Mouse (Mus musculus) erythroblast, embryonic 14.5 days (primary cell): ENCODE measurements around the gene Tspan14. TPM values are rescaled to one million over a fixed set of nuclear protein-coding genes. Genes with fewer than 3 reads are reported as not detected.

Source experiments
- H3K27me3 ChIP-seq: 2 replicates; pipeline ENCODE4 v1.6.1; 2012; ENCODE audit warnings: inconsistent platforms; ENCODE audit not compliant: control insufficient read depth
- H3K36me3 ChIP-seq: 2 replicates; pipeline ENCODE4 v1.6.1; 2012; ENCODE audit warnings: mild to moderate bottlenecking, inconsistent platforms; ENCODE audit not compliant: control insufficient read depth
- H3K4me1 ChIP-seq: 2 replicates; pipeline ENCODE4 v1.6.1; 2012; ENCODE audit warnings: inconsistent platforms; ENCODE audit not compliant: control insufficient read depth
- H3K4me3 ChIP-seq: replicated peaks from 2 replicates; pipeline ENCODE3; 2012; ENCODE audit warnings: moderate library complexity, mild to moderate bottlenecking, inconsistent platforms
- H3K9me3 ChIP-seq: 2 replicates; pipeline ENCODE4 v1.6.1; 2012; ENCODE audit warnings: low read length, inconsistent platforms, mixed read lengths; ENCODE audit not compliant: control insufficient read depth
- GATA1 ChIP-seq: IDR thresholded peaks from 2 replicates; pipeline ENCODE4 v1.6.1; 2012; ENCODE audit warnings: low read length, inconsistent platforms, mixed read lengths
- TAL1 ChIP-seq: IDR thresholded peaks from 3 replicates; pipeline ENCODE4 v1.6.1; 2012; ENCODE audit warnings: low read length, inconsistent platforms, mixed read lengths
- polyA plus RNA-seq: library from polyadenylated mRNA; stranded (reverse); fragments of >175 nt; gene quantifications from 2 replicates; pipeline ENCODE4 v1.2.3, GENCODE M21; 2012

Gene Tspan14
- polyA plus RNA-seq, 1 experiment, result 0.33 TPM

- H3K4me1 ChIP-seq, result peaks cover 73% of the 10 kb centered on the region
Observed at GRCm38 (mm10) chr14:41005716-41006115, 39.1 kb upstream of the Tspan14 start.

GRCm38 (mm10) chr14:41004201-41005141, 37.9 kb upstream of the Tspan14 start:
- Histone ChIP-seq H3K4me3 (peak overlapping the region; percentile 31), H3K4me1 (peaks cover 63% of the 10 kb centered on the region), H3K9me3 (no peaks in the 10 kb centered on the region), H3K27me3 (no peaks in the 10 kb centered on the region), H3K36me3 (peaks cover 69% of the 10 kb centered on the region)
- TF ChIP-seq TAL1 (no peak), GATA1 (no peak)

More at GRCm38 (mm10) chr14:41005716-41006115, 39.1 kb upstream of the Tspan14 start:
- H3K27me3 ChIP-seq, result no peaks in the 10 kb centered on the region
- no peak for TF ChIP-seq TAL1
- TF ChIP-seq GATA1, result no peak
- no peaks in the 10 kb centered on the region for H3K9me3 ChIP-seq
- peaks cover 60% of the 10 kb centered on the region for H3K36me3 ChIP-seq
- peak overlapping the region; percentile 63 for H3K4me3 ChIP-seq

- Histone ChIP-seq H3K36me3 (peaks cover 91% of the 10 kb centered on the region), H3K4me1 (peaks cover 37% of the 10 kb centered on the region), H3K27me3 (no peaks in the 10 kb centered on the region), H3K4me3 (no peak overlapping the region), H3K9me3 (no peaks in the 10 kb centered on the region)
- no peak for TF ChIP-seq GATA1
- no peak for TF ChIP-seq TAL1
Observed at GRCm38 (mm10) chr14:41001576-41001975, 35.0 kb upstream of the Tspan14 start.

GRCm38 (mm10) chr14:41000801-41001200, 34.2 kb upstream of the Tspan14 start:
- Histone ChIP-seq H3K36me3 (peaks cover 94% of the 10 kb centered on the region), H3K4me3 (no peak overlapping the region), H3K27me3 (no peaks in the 10 kb centered on the region), H3K4me1 (peaks cover 34% of the 10 kb centered on the region), H3K9me3 (no peaks in the 10 kb centered on the region)
- TF ChIP-seq TAL1 (no peak), GATA1 (no peak)

- peaks cover 31% of the 10 kb centered on the region for H3K4me1 ChIP-seq
- no peak for TF ChIP-seq TAL1
- no peak for TF ChIP-seq GATA1
- no peaks in the 10 kb centered on the region for H3K9me3 ChIP-seq
- H3K36me3 ChIP-seq, result peaks cover 96% of the 10 kb centered on the region
- H3K4me3 ChIP-seq, result no peak overlapping the region
- H3K27me3 ChIP-seq, result no peaks in the 10 kb centered on the region
Observed at GRCm38 (mm10) chr14:40999904-41000645, 33.5 kb upstream of the Tspan14 start.

- Histone ChIP-seq H3K9me3 (no peaks in the 10 kb centered on the region), H3K27me3 (no peaks in the 10 kb centered on the region), H3K4me1 (peaks cover 43% of the 10 kb centered on the region), H3K36me3 (peaks cover 88% of the 10 kb centered on the region), H3K4me3 (no peak overlapping the region)
- no peak for TF ChIP-seq TAL1
- TF ChIP-seq GATA1, result no peak
Observed at GRCm38 (mm10) chr14:40996171-40996570, 29.6 kb upstream of the Tspan14 start.

- H3K4me3 ChIP-seq, result peak overlapping the region; percentile 56
- H3K4me1 ChIP-seq, result peaks cover 68% of the 10 kb centered on the region
Observed at GRCm38 (mm10) chr14:40992464-40992863, 25.9 kb upstream of the Tspan14 start.

GRCm38 (mm10) chr14:40988780-40989179, 22.2 kb upstream of the Tspan14 start:
- TF ChIP-seq GATA1, result peak; percentile 36; the same call in 1 of the 2 replicates
- no peak for TF ChIP-seq TAL1
- Histone ChIP-seq H3K27me3 (no peaks in the 10 kb centered on the region), H3K4me3 (no peak overlapping the region), H3K4me1 (peaks cover 59% of the 10 kb centered on the region), H3K36me3 (peaks cover 16% of the 10 kb centered on the region), H3K9me3 (no peaks in the 10 kb centered on the region)

More at GRCm38 (mm10) chr14:40992464-40992863, 25.9 kb upstream of the Tspan14 start:
- H3K36me3 ChIP-seq, result peaks cover 52% of the 10 kb centered on the region
- TF ChIP-seq TAL1 (no peak), GATA1 (peak; percentile 28)
- H3K27me3 ChIP-seq, result no peaks in the 10 kb centered on the region
- no peaks in the 10 kb centered on the region for H3K9me3 ChIP-seq

- Histone ChIP-seq H3K27me3 (no peaks in the 10 kb centered on the region), H3K4me1 (peaks cover 43% of the 10 kb centered on the region)
- TF ChIP-seq TAL1 (no peak), GATA1 (no peak)
Observed at GRCm38 (mm10) chr14:40987184-40987583, 20.6 kb upstream of the Tspan14 start.

More at GRCm38 (mm10) chr14:40987184-40987583, 20.6 kb upstream of the Tspan14 start:
- Histone ChIP-seq H3K4me3 (no peak overlapping the region), H3K36me3 (peaks cover 3% of the 10 kb centered on the region), H3K9me3 (no peaks in the 10 kb centered on the region)
